Mouse (Mus musculus): ENCODE results near the gene Numb. TPM values are rescaled to one million over a fixed set of nuclear protein-coding genes. Genes with fewer than 3 reads are reported as not detected.

The Numb gene
- polyA plus RNA-seq, 1 experiment = 15.1 TPM

GRCm38 (mm10) chr12:83882503-83882902 lies 39.2 kb downstream of the Numb start:
- Histone ChIP-seq H3K4me1 (ENCODE audit: control insufficient read depth, insufficient read depth, low read length) (peaks cover 6% of the 10 kb centered on the region), H3K27ac (ENCODE audit: control insufficient read depth, insufficient read depth, low read depth, low read length, poor library complexity) (no peak overlapping the region), H3K4me3 (replicated peaks; ENCODE audit: control insufficient read depth, low read depth, low read length) (no peak overlapping the region)
- 79% methylated on average over 7 of the region's 7 CpGs for WGBS
- TF ChIP-seq POLR2A (IDR thresholded peaks at IDR 0.05; ENCODE audit: borderline replicate concordance, control insufficient read depth, low read depth, low read length) = no peak
- no peak for TF ChIP-seq CTCF (IDR thresholded peaks at IDR 0.05; ENCODE audit: control insufficient read depth, insufficient read depth, low read length)

DNA sequence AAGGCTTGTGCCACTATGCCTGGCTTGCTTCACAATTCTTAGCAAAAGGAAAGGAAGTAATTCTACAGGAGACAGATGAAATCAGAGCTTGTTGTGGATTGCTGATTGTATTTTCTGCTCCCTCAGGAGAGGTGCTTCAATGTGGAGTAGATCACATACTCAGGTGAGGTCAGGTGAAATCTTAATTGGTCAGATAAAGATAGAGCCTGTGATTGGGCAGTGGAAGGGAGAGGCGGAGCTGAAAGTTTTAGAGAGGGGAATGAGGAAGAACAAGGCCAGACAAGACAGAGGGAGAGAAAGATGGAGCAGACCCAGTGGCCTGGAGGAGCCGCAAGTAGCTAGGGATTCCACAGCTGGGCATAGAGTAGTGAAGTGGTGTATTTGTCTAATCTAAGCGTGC lies 39.6 kb downstream of the Numb start:
- TF ChIP-seq POLR2A (IDR thresholded peaks at IDR 0.05; ENCODE audit: borderline replicate concordance, control insufficient read depth, low read depth, low read length) (no peak), CTCF (IDR thresholded peaks at IDR 0.05; ENCODE audit: control insufficient read depth, insufficient read depth, low read length) (no peak)
- H3K4me1 ChIP-seq (ENCODE audit: control insufficient read depth, insufficient read depth, low read length) = peaks cover 6% of the 10 kb centered on the region
- 90% methylated on average over 3 of the region's 3 CpGs for WGBS
- H3K27ac ChIP-seq (ENCODE audit: control insufficient read depth, insufficient read depth, low read depth, low read length, poor library complexity) = no peak overlapping the region
- H3K4me3 ChIP-seq (replicated peaks; ENCODE audit: control insufficient read depth, low read depth, low read length) = no peak overlapping the region

DNA sequence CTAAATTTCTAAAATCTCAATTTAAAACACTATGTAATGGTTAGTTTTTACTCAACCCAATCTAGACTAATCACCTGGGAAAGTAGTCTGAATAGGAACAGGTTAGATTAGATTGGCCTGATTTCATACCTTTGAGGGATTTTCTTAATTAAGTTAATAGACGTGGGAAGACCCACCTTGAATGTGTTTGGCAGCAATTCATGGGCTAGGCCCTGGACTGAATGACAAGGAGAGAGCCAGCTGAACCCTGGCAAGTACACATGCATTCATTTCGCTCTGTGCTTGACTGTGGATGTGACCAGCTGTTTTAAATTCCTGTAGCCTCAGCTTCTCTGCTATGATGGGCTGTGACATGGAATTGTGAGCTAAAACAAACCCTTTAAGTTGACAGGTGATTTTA lies 40.8 kb downstream of the Numb start:
- H3K27ac ChIP-seq (ENCODE audit: control insufficient read depth, insufficient read depth, low read depth, low read length, poor library complexity) = no peak overlapping the region
- WGBS = 85% methylated on average over 2 of the region's 2 CpGs
- no peak overlapping the region for H3K4me3 ChIP-seq (replicated peaks; ENCODE audit: control insufficient read depth, low read depth, low read length)
- H3K4me1 ChIP-seq (ENCODE audit: control insufficient read depth, insufficient read depth, low read length) = peaks cover 5% of the 10 kb centered on the region
- no peak for TF ChIP-seq POLR2A (IDR thresholded peaks at IDR 0.05; ENCODE audit: borderline replicate concordance, control insufficient read depth, low read depth, low read length)
- TF ChIP-seq CTCF (IDR thresholded peaks at IDR 0.05; ENCODE audit: control insufficient read depth, insufficient read depth, low read length) = no peak

GRCm38 (mm10) chr12:83875097-83875496 lies 46.6 kb downstream of the Numb start:
- 67% methylated on average over 2 of the region's 2 CpGs for WGBS
- Histone ChIP-seq H3K4me1 (ENCODE audit: control insufficient read depth, insufficient read depth, low read length) (no peaks in the 10 kb centered on the region), H3K4me3 (replicated peaks; ENCODE audit: control insufficient read depth, low read depth, low read length) (no peak overlapping the region), H3K27ac (ENCODE audit: control insufficient read depth, insufficient read depth, low read depth, low read length, poor library complexity) (no peak overlapping the region)
- TF ChIP-seq POLR2A (IDR thresholded peaks at IDR 0.05; ENCODE audit: borderline replicate concordance, control insufficient read depth, low read depth, low read length) (no peak), CTCF (IDR thresholded peaks at IDR 0.05; ENCODE audit: control insufficient read depth, insufficient read depth, low read length) (no peak)

- Histone ChIP-seq H3K4me1 (ENCODE audit: control insufficient read depth, insufficient read depth, low read length) (no peaks in the 10 kb centered on the region), H3K4me3 (replicated peaks; ENCODE audit: control insufficient read depth, low read depth, low read length) (no peak overlapping the region), H3K27ac (ENCODE audit: control insufficient read depth, insufficient read depth, low read depth, low read length, poor library complexity) (no peak overlapping the region)
- 63% methylated on average over 4 of the region's 4 CpGs for WGBS
- no peak for TF ChIP-seq POLR2A (IDR thresholded peaks at IDR 0.05; ENCODE audit: borderline replicate concordance, control insufficient read depth, low read depth, low read length)
- no peak for TF ChIP-seq CTCF (IDR thresholded peaks at IDR 0.05; ENCODE audit: control insufficient read depth, insufficient read depth, low read length)
These were observed 47.1 kb downstream of the Numb start for GRCm38 (mm10) chr12:83874597-83874996.

DNA sequence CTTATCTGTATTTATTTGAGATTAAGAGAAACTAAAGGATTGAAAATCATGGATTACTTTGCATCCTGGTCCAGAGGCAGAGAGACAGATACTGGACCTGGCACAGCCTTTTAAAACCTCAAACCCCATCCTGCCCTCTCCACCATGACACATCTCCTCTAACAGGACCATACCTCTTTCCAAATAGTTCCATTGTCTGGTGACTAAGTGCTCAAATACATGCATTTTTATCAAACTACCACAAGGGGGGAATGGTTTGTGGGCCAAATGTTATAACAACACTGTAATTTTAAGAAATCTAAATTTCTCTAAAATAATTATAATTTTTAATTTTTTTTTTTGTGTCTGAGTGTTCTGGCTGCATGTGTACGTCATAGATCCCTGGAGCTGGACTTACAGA lies 57.2 kb downstream of the Numb start:
- Histone ChIP-seq H3K4me1 (ENCODE audit: control insufficient read depth, insufficient read depth, low read length) (peaks cover 3% of the 10 kb centered on the region), H3K4me3 (replicated peaks; ENCODE audit: control insufficient read depth, low read depth, low read length) (no peak overlapping the region), H3K27ac (ENCODE audit: control insufficient read depth, insufficient read depth, low read depth, low read length, poor library complexity) (no peak overlapping the region)
- TF ChIP-seq POLR2A (IDR thresholded peaks at IDR 0.05; ENCODE audit: borderline replicate concordance, control insufficient read depth, low read depth, low read length) = no peak
- TF ChIP-seq CTCF (IDR thresholded peaks at IDR 0.05; ENCODE audit: control insufficient read depth, insufficient read depth, low read length) = no peak
- 71% methylated on average over 1 of the region's 1 CpGs for WGBS

DNA sequence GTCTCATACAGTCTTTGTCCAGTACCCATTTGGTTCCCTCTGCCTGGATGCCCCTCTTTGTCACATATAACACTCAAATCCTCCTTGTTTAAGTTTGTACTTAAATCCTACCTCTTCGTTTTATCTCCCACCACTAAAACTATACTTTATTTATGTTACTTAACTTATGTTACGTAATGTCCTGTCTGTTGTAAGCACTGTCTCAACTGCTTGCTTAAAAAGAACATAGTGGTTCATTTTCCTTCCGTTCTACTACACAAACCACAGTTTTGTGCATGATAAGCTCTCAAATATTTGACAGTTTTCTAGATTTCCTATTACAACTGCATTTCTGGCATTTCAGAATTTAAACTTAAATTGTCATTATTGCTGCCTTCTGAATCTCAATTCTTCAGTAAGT lies 59.9 kb downstream of the Numb start:
- H3K27ac ChIP-seq (ENCODE audit: control insufficient read depth, insufficient read depth, low read depth, low read length, poor library complexity) = peak overlapping the region; percentile 19; the same call in 1 of the 2 replicates

DNA sequence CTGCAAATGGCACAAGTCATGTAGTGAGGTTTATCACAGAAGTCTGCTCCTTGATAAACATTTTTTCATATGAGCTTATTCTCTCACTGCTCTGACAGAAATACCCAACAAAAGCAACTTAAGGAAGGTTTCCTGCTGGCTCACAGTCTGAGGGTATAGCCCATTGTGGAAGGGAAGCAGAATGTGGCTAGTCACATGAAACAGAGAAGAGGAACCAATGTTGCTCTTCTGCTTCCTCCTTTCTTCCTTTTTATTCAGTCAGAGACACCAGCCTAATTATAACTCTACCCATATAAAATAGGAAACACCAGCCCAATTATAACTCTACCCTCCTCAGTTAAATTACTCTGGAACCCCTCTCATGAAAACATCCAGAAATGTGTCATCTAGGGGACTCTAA lies 61.0 kb downstream of the Numb start:
- H3K27ac ChIP-seq (ENCODE audit: control insufficient read depth, insufficient read depth, low read depth, low read length, poor library complexity) = no peak overlapping the region
- peaks cover 5% of the 10 kb centered on the region for H3K4me1 ChIP-seq (ENCODE audit: control insufficient read depth, insufficient read depth, low read length)
- TF ChIP-seq CTCF (IDR thresholded peaks at IDR 0.05; ENCODE audit: control insufficient read depth, insufficient read depth, low read length) (no peak), POLR2A (IDR thresholded peaks at IDR 0.05; ENCODE audit: borderline replicate concordance, control insufficient read depth, low read depth, low read length) (no peak)
- H3K4me3 ChIP-seq (replicated peaks; ENCODE audit: control insufficient read depth, low read depth, low read length) = no peak overlapping the region

More for the DNA sequence above, 59.9 kb downstream of the Numb start:
- Histone ChIP-seq H3K4me1 (ENCODE audit: control insufficient read depth, insufficient read depth, low read length) (peaks cover 5% of the 10 kb centered on the region), H3K4me3 (replicated peaks; ENCODE audit: control insufficient read depth, low read depth, low read length) (no peak overlapping the region)
- 14% methylated on average over 3 of the region's 3 CpGs for WGBS
- TF ChIP-seq POLR2A (IDR thresholded peaks at IDR 0.05; ENCODE audit: borderline replicate concordance, control insufficient read depth, low read depth, low read length) (no peak), CTCF (IDR thresholded peaks at IDR 0.05; ENCODE audit: control insufficient read depth, insufficient read depth, low read length) (no peak)

GRCm38 (mm10) chr12:83858052-83858451 lies 63.7 kb downstream of the Numb start:
- H3K27ac ChIP-seq (ENCODE audit: control insufficient read depth, insufficient read depth, low read depth, low read length, poor library complexity) = no peak overlapping the region
- peaks cover 5% of the 10 kb centered on the region for H3K4me1 ChIP-seq (ENCODE audit: control insufficient read depth, insufficient read depth, low read length)
- no peak overlapping the region for H3K4me3 ChIP-seq (replicated peaks; ENCODE audit: control insufficient read depth, low read depth, low read length)
- TF ChIP-seq CTCF (IDR thresholded peaks at IDR 0.05; ENCODE audit: control insufficient read depth, insufficient read depth, low read length) = no peak
- no peak for TF ChIP-seq POLR2A (IDR thresholded peaks at IDR 0.05; ENCODE audit: borderline replicate concordance, control insufficient read depth, low read depth, low read length)
- 85% methylated on average over 2 of the region's 2 CpGs for WGBS

All from bone marrow, adult 2 months (tissue).